Mouse (Mus musculus) cerebellum, adult 11-12 months (tissue): Measurements from ENCODE around the gene Trim56.
A peak's percentile ranks its signal among the peaks of the same experiment; 100 is the strongest.

Experiments
- DNase-seq: peaks from one replicate; pipeline ENCODE4 v3.0.0; 2022

Gene Trim56

DNA sequence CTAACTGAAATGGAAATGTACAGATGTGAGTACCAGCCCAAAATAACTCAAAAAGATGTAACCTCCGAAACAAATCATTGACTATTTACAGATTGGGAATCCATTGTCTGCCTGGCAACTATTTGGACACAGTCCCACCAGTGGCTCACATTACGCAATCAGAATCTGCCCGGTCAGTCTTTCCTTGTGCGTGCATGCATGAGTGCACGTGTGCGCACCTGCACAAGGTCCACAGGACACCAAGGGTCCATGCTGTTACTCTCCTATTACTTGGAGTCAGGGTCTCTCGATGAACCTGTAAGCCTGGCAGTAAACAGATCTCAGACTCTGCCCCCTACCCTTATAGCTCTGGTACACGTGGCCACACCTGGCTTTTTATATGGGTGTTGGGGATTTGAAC lies 8.3 kb downstream of the Trim56 start:
- no peak for DNase-seq

DNA sequence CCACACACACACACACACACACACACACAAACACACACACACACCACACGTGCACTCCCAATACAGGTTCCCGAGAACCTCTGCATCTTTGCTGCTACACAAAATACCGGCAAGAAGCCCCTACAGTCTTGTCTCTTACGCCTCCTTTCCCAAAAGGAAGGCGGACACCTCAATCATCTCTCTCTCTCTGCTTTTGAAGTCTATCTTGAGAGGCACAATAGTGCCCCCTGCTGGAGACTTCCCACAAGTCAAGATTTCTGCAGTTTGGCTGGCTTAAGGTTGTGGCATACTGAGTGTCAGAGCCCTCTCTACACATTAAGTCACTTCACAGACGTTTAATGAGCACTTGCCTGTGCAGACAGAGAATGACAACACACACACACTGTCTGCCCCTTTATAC lies 9.0 kb downstream of the Trim56 start:
- peak; percentile 50 for DNase-seq

DNA sequence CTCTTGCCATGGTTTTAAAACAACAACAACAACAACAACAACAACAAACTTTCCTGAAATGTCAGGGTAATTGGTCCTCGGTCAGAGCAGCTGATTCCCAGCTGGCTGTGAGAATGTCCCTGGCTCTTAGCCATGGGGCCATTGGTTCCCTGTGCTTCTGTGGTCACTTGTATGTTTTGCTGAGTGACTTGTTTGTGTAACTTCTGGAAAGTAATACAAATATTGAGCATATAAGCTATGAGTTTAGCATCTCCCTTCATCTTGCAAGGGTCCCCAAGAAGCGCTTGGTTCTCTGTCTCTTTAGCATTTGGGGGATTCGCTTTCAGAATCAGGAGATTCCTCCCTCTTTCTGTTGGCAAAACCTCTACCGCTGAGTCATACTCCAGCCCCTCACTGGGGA lies 9.6 kb downstream of the Trim56 start:
- DNase-seq = no peak

DNA sequence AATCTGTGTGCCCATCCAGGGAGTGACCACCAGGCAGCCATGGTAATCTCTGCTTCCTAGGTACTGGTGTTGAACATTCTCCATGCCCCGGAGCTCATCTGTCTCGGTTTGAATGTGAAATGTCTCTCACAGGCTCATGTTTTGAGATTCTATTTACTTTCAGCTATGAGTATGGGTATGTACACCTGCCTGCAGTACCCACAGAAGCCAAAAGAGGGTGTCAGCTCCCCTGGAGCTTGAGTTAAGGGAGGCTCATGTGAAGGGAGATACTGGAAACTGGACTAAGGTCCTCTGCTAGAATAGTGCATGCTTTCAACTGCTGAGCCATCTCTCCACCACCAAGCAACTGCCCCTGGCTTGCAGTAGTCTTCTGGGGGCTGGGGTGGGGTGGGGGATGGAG lies 12.0 kb downstream of the Trim56 start:
- no peak for DNase-seq

DNA sequence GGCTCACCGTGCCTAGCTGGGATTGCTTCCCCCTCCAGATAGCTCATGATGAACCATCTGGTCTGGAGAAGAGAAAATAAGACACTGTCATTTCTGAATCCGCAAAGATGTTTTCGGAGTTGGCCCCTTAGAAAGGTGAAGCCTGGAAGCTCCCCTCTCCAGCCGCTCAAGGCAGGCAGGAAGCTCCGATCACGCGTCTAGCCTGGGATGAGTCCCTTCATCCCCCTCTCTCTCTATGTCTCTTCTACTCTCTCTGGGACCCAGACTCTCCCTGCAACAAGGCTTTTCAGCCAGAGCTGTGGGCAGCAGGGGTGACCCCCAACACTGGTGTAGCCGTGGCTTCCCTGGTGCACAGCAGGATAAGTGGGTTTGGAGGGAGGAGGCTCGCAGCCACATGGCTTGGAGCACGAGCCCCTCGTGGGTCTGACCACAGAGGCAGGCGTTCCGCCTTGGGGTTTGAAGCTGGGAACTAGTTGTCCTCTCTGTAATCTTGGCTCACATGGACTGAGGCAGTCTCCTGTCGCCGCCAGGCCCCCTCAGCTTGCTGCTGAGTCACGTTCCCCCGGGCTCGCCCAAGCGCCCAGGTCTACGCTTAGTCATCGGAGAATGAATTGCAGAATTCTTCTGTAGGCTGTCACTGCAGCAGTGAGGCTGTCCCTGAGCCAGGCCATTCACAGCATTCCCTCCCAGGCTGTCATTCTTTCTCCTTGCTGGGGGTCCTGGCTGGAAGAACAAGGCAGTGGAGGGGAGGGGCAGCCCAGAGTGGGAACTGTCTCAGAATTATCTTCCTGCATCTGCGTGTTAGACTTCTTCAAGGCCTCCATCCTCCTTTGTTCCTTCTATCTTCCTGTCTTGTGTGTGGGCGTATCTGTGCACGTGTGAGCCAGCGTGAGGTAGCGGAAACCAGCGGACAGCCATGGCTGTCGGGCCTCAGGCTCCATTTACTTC lies 13.2 kb downstream of the Trim56 start:
- DNase-seq = no peak

DNA sequence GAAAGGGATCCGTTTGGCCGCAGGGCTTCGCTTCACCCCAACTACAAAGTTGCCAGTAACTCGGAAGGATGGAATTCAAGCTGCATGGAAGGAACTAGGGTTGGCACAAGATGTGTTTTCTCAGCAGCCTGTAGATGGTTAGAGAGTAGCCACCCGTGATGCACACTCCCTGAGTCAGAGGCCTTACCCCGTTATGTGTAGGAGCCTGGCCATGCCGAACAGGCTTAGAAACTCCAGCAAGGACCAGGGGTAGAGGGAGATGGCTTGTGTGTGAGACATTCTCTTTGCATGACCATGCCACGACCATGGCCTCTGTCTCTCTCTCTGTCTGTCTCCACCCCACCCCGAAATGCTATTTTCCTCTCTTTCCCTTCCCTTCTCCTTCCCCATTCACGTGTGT lies 13.9 kb downstream of the Trim56 start:
- DNase-seq = no peak

DNA sequence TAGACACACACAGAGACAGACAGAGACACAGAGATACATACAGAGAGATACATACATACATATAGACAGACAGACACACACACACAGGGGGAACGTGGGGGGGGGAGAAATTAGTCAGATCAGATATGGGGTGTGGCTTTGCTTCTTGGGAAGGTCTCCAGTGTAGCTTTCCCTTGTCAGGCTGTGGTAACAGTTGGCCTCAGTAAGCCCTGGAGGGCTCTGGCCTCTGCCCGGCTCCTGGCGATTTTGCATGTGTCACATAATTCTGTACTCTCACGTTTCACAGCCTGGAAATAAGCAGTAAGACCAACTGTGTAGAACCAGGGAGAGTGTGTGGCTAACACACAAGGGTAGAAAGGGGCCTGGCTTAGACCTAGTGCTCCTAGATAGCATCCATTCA lies 15.3 kb downstream of the Trim56 start:
- DNase-seq = peak; percentile 25

DNA sequence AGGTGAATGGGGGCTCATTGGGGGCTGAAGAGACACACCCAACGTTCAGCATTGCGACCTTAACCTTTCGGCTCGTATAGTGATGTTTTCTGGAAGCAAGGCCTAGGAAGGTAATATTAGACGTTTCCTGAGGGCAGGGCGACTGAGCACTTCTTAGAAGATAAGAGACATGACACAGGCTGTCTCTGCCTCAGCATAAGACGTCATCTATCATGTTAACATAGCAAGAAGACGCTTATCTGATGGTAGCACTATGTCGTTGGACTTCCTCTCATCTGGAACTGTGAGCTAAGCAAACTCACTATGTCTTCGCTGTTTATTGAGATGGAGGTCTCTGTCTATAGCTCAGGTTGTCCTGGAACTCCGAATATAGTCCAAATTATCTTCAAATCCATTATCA lies 17.6 kb downstream of the Trim56 start:
- DNase-seq = no peak

DNA sequence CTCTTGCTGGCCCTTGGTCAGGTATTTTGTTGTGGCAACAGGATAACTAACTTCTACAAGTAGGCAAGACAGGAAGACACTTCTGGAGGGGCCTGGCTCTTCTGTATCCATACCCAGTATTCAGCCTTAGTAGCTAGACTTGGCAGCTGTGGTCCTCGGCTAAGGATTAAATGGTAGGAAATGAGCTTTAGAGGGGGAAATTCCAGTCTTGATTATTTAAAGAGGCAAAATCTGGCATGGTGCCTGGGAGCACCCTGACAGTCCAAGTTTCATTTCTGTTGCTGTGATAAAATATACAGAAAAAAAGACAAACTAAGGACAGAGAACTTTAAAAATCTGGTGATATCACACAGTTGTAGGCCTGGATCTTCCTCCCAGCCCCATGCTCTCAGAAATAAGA lies 20.0 kb downstream of the Trim56 start:
- DNase-seq = no peak

DNA sequence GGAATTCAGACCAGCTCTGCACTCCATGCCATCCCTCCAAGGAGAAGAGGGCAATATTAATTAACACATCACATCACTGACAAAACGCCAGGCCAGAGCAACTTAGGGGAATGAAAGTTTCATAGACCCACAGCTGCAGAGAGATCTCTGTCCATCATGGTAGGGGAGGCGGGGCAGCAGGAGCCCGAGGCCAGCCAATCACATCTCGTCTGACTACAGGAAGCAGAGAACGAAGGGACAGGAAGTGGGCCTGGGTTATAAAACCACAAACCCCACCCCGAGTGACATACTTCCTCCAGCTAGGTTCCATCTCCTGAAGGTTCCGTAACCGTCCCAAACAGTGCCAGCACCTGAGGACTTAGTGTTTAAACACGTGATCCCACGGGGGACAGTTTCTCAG lies 20.9 kb downstream of the Trim56 start:
- DNase-seq = no peak

DNA sequence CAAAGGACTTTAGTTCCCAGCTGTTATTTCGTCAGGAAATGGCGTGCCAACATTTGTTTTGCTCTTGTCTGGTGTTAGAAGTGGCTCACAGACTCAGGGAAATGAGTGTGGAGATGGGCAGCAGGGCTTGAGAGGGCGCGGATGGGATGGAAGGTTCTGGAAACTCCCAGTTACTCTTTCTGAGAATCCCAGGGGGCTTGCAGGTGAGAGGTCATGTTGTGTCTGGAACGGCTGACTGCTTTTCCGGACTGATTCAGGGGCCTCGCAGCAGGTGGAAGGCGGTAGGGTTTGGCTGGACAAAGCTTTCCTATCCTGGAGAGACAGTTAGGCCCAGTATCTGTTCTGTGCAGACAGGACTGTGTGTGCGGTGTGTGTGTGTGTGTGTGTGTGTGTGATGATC lies 22.3 kb downstream of the Trim56 start:
- no peak for DNase-seq

DNA sequence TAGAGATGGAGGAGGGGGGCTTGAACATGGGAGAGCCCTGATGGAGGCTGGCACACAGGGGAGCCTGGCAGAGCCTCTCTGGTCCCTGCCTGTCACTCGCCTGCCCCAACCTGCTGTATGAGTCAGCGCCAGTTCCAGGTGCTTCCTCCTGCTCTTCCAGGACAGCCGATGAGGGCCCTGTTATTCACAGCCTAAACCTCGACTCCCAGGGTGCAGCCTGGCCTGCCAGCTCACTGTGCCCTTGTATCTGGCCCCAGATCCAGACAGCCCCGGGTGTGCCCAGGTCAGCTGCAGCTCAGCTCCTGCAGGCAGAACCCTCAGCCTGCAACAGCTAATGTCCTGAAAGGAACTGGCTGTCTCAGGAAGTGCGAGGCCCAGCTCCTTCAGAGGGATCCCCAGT lies 24.4 kb downstream of the Trim56 start:
- DNase-seq = no peak

DNA sequence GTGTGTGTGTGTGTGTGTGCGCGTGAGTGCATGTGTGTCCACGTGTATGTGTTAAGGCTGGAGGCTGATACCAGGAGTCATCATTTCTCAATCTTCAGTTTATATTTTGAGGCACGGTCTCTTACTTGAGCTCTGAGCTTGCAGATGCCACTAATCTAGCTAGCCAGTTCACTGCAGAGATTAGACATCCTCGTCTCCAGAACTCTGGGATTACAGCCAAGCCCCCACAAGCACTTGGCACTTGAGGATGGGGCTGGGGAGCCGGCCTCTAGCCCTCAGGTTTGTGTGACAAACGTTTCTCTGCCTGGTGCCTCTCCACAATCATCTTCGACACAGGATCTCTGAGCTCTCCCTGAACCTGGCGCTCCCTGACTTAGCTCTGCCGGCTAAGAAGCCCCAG lies 25.1 kb downstream of the Trim56 start:
- DNase-seq = no peak

DNA sequence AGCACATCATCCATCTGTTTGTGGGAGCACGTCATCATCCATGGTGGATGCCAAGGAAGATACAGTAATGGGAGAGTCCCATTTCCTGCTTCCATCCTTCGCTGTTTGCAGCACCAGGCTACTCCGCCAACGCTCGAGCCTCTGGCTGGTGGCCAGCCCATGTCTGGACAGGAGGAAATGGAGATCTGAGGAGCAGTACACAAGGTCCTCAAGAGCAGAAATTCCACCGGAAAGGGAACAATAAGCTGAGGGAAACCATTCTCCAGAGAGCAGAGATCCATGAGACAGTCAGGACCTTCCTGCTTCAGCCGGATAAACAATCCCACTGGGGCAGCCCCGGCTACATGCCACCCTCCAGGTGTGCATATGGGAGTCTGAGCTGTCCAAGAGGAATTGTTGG lies 28.6 kb downstream of the Trim56 start:
- DNase-seq = no peak

DNA sequence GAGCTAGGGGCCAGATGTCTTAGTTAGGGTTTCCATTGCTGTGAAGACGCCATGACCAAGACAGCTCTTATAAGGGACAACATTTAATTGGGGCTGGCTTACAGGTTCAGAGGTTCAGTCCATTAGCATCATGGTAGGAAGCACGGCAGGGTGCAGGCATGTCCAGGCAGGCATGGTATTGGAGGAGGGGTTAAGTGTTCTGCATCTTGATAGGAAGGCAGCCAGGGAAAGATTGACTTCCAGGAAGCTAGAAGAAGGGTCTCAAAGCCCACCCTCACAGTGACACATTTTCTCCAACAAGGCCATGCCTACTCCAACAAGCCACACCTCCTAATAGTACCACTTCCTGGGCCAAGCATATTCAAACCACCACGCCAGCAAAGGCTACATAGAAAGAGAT lies 30.3 kb downstream of the Trim56 start:
- no peak for DNase-seq

DNA sequence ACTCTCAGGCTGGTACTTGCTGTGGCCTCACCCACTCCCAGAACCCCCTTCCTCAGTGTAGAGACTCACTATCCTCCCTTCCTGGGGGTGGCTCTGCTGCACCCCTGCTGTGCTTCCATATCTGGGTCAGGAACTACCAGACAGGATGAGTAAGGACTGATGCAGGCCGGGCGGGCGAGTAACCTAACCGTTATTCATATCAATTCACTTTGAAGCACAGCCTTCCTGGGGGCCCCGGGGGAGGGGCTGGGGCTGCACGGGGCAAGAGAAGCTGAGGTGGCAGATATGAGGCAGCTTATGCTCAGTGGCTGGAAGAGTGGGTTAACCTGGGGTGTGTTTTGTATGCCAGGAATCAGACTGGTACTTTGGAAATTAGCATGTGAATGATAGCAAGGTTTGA lies 31.0 kb downstream of the Trim56 start:
- DNase-seq = no peak

DNA sequence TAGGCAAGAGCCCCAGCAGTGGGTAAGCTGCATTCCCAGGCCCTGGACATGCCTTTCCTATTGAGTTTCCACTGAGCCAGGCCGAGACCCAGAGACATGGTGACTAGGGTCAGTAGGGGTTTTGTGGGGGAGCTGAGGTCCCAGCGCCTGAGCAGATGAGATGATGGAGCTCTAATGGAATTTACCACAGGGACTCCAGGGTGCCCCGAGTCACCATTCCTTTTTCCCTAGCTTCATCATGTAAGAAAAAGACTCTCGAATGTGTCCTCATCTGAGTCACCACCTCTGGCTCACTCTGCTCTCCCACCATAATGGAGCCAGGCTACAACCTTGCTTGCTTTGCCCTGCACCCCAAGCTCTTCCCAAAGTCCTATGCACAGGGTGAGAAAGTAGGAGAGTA lies 33.0 kb downstream of the Trim56 start:
- DNase-seq = no peak

DNA sequence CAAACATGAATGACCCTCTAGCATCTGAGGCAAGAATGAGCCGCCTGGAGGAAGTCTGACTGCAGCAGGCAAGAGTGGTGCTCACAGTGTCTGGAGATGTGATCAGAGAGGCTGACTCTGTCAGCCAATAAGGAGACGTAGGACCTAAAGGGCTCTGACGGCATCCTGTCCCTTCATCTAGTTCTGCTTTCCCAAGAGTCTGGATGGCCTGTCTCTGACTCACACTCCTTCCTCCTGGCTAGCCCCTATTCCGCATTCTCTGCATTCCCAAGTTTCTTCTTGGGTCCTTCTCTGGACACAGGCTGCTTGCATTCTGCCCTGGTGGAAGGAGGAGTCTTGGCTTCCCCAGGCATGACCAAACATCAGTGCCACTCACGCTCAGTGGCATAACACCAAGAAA lies 36.2 kb downstream of the Trim56 start:
- DNase-seq = no peak

DNA sequence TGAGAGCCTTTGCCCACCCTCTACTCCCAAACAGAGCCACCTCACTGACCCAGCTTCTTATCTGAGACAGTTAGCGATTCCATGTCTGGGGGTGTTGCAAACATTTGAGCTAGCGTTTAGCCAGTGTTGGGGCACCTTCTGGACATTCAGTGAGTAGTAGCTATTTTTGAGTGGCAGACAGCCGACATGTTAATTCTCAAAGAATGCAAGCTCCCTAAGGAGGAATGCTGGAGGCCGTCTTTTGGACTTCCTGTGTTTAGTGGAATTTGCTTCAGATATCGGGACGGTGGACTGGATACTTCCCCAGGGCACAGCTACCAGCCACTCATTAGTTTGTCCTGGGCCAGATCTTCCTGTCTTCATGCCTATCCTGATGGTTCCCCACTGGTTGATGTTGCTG lies 37.4 kb downstream of the Trim56 start:
- no peak for DNase-seq

DNA sequence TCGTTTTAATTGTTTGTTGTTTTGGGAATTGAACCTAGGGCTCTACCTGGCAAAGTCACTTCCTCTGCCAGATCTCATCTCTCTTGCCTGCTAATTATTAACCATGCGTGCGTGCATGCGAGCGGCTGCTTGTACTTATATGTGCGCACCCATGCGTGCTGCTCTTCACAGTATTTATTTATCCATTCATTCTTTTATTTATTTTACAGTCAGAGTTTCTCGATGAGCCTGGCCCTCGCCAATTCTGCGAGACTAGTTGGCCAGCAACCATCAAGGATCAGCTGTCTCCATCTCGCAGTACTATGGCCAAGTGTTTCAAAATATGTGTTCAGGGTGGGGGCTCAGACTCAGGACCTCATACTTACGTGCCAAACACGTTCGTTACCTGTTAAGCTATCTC lies 38.0 kb downstream of the Trim56 start:
- no peak for DNase-seq

DNA sequence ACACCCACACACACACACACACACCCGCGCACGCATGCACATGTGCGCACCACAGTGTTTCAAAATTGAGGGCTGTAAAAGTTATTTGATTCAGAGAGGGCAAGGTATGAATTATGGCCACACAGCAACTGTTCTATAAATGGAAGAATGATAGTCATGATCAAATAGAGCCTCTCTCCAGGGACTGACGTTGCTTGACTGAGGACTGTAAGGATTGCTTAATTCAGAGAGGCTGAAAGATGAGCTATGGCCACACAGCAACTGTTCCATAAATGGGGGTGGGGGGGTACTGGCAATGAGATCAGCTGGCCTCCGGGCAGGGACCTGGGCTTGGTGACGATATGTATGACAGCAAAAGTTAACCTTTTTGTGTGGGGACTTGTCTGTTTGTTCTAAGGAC lies 38.8 kb downstream of the Trim56 start:
- no peak for DNase-seq

DNA sequence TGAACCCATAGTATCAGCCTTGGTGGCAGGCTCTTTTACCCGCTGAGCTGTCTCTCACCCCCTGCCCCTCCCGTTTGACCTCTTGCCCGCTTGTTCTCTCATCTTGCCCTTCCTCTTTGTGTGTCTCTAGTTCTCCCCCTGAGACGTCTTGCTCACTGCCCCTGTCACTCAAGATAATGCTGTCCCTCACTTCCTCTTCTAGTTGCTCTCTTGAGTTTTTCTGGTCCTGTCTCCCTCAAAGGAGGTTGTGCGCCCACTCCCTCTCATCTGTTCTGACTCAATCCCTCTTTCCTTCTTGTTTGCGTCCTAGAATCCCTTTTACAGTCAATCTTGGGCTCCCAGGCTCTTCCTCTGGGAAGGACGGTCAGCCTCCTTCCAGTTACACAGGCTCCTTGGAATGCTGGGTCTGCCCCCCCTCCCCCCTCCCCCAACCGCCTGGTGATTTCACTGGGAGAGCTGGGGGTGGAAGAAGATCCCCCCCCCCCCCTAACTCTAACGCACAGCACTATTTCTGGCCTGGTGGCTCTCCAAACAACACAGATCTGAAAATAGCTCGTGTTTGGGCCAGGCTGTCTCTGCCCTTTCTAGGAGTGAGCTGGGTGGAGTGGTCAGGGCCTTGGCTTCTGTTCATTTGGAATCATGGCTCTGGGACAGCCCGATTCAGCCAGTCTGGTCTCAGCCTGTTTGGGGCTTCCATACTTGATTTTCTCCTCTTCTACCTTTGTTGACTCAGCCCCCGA lies 39.6 kb downstream of the Trim56 start:
- peak; percentile 15 for DNase-seq

DNA sequence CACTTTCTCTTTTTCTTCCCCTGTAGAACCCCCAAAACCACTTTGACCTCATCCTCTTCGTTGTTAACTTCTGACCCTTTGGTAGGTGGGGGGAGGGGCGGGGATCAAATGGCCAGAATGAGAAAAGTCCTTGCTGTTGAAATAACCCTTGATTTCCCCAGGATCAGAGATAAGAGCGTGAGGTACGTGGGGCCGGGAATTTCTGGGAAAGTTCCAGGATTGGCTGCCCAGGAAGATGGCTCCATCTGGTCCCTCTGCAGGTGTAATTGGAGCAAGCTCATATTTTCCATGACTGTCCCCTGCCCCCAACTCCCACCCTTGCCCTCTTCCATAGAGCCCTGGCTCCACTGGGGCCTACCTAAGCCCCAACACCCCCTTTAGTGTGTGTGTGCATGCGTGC lies 40.3 kb downstream of the Trim56 start:
- peak; percentile 48 for DNase-seq

DNA sequence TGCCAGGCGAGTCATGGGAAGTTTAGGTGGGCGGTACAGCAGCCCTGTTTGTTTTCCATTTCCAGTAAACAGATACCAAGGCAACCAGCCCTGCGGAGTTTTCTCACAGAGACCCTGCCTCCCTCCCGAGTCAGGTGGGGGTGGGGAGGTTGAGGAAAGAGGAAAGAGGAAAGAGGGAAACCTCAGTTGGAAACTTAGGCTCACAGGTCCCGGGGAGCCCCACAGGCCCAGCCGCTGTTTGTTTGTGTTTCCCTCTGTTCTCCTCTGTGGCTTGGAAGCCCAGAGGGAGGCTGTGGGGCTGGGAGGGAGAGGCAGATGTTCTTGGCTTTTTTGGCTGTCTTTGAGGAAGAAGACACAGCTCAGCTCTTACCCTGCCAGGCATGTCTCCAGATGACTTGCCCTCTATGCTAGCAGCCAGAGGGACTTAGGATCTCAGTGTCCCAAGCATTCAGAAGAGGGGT lies 41.8 kb downstream of the Trim56 start:
- DNase-seq = no peak
